Mouse (Mus musculus) adrenal gland, postnatal 14 days (tissue): ENCODE measurements at regions not wholly inside any gene's neighbourhood (a gene's known extent, or its start where the extent isn't known, plus 50 kb on each side); places are given as distances from the start of the nearest gene placed in this dataset.
A peak's percentile ranks its signal among the peaks of the same experiment; 100 is the strongest.
"Not testable (repeated sequence)": the region's sequence is repeated elsewhere in the genome, so short reads cannot be mapped to it uniquely, and the experiment has no call there.

Experiments used
- DNase-seq: peaks from one replicate; pipeline ENCODE4 v3.0.0; 2021; ENCODE audit warnings: mixed read lengths

GRCm38 (mm10) chr3:37833387-37833786, 109.1 kb upstream of the Gm5148 start:
- no peak for DNase-seq

GRCm38 (mm10) chr3:37827546-37827945, 103.3 kb upstream of the Gm5148 start:
- DNase-seq, result no peak

GRCm38 (mm10) chr3:37825602-37826001, 101.3 kb upstream of the Gm5148 start:
- DNase-seq, result no peak

- no peak for DNase-seq
Observed at GRCm38 (mm10) chr3:37824681-37825080, 100.4 kb upstream of the Gm5148 start.

GRCm38 (mm10) chr3:37819503-37819902, 95.2 kb upstream of the Gm5148 start:
- DNase-seq, result no peak

GRCm38 (mm10) chr3:37817434-37817805, 93.1 kb upstream of the Gm5148 start:
- no peak for DNase-seq

GRCm38 (mm10) chr3:37816781-37817433, 92.6 kb upstream of the Gm5148 start:
- DNase-seq, result no peak

- DNase-seq, result no peak
Observed at GRCm38 (mm10) chr3:37815771-37816170, 91.5 kb upstream of the Gm5148 start.

GRCm38 (mm10) chr3:37812936-37813335, 88.6 kb upstream of the Gm5148 start:
- DNase-seq, result no peak

- no peak for DNase-seq
Observed at GRCm38 (mm10) chr3:37811429-37811828, 87.1 kb upstream of the Gm5148 start.

GRCm38 (mm10) chr3:37810763-37811162, 86.5 kb upstream of the Gm5148 start:
- DNase-seq, result no peak

GRCm38 (mm10) chr3:37805805-37806148, 81.5 kb upstream of the Gm5148 start:
- DNase-seq, result no peak

GRCm38 (mm10) chr3:37804941-37805804, 80.9 kb upstream of the Gm5148 start:
- no peak for DNase-seq

- DNase-seq, result no peak
Observed at GRCm38 (mm10) chr3:37804261-37804660, 80.0 kb upstream of the Gm5148 start.

- not testable (repeated sequence) for DNase-seq
Observed at GRCm38 (mm10) chr3:37803781-37804180, 79.5 kb upstream of the Gm5148 start.

- no peak for DNase-seq
Observed at GRCm38 (mm10) chr3:37801551-37801950, 77.3 kb upstream of the Gm5148 start.

- no peak for DNase-seq
Observed at GRCm38 (mm10) chr3:37799809-37800208, 75.5 kb upstream of the Gm5148 start.

- DNase-seq, result no peak
Observed at GRCm38 (mm10) chr3:37789711-37790110, 65.4 kb upstream of the Gm5148 start.

- no peak for DNase-seq
Observed at GRCm38 (mm10) chr3:37789143-37789697, 64.9 kb upstream of the Gm5148 start.

GRCm38 (mm10) chr3:37788366-37788765, 64.1 kb upstream of the Gm5148 start:
- no peak for DNase-seq

- no peak for DNase-seq
Observed at GRCm38 (mm10) chr3:37786792-37787191, 62.5 kb upstream of the Gm5148 start.

GRCm38 (mm10) chr3:37781086-37781485, 56.8 kb upstream of the Gm5148 start:
- no peak for DNase-seq

GRCm38 (mm10) chr3:37779867-37780475, 55.7 kb upstream of the Gm5148 start:
- DNase-seq, result peak; percentile 59
